Mouse (Mus musculus): Measurements from ENCODE around the gene Olfr1494.

Gene Olfr1494

DNA sequence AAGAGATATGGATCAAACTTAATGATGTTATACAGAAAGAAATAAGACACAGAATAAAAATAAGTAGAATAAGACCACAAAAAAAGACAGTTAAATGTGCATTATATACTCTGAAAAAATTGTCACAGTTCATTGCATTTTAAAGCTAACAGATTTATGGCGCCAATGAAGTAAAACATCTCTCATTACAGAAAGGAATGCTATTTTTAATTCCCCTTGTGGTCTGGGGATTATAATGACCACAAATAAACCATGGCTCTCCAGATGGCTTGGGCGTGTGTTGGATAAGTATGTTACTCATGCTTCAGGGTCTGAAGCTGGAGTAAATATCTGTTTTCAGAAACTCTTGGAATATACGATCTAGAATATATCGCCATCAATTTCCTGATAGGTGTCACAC lies at the start of gene Olfr1494:
Gene Olfr1494 (plus strand): TSS at position 301 of the 400 bp plus-strand sequence.
- DNase-seq (ENCODE audit: low read depth, low spot score), result no peak

DNA sequence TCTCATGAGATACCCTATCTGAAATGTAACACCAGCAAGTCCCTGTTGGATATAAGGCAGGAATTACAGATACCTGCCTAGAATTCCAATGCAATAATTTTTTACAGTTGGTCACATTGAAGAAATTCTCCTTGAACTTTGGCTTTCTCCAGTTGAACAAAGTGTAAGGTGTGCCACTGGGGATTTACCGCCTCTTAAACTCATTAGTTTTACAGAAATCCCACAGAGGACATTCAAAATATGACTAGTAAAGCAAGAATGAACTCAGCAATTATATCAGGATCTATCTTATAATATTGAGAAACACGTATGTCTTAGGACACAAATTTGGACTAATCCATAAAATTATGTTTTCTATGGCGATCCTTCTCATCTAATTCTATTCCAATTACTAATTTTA lies 42.6 kb upstream of the Olfr1494 start, which contains the start of gene Olfr1491:
Gene Olfr1491 (plus strand): TSS at position 301 of the 400 bp plus-strand sequence.
- no peak for DNase-seq (ENCODE audit: low read depth, low spot score)

DNA sequence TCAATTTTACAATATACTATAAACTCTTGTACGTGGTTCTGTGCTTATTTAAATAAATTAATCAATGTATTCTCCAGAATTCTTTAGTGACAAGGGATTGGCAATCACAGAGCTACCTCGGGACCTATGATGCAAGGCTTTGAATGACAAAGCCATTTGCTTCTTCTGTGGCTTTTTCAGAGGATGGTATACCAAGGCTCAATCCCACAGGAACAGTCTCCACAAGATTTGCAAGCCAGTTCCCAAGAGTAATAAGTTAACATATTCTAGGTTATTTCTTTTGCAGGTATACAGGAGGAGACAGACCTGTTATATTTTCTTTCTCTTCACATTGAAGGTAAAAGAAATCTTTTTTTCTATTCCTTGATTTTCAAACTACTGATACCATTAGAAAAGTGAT lies 16.6 kb upstream of the Olfr1494 start, which contains the start of gene Olfr1493-ps1:
Gene Olfr1493-ps1 (plus strand): TSS at position 301 of the 400 bp plus-strand sequence.
- DNase-seq (ENCODE audit: low read depth, low spot score), result no peak

GRCm38 (mm10) chr19:13749366-13749765 lies 9.8 kb downstream of the Olfr1494 start:
- no peak for DNase-seq (ENCODE audit: low read depth, low spot score)

GRCm38 (mm10) chr19:13764306-13764705 lies 24.8 kb downstream of the Olfr1494 start, which contains the start of gene Olfr1495:
Gene Olfr1495, plus strand, starts transcription at chr19:13764606.
- no peak for DNase-seq (ENCODE audit: low read depth, low spot score)

GRCm38 (mm10) chr19:13768565-13769276 lies 29.2 kb downstream of the Olfr1494 start:
- no peak for DNase-seq (ENCODE audit: low read depth, low spot score)

GRCm38 (mm10) chr19:13777578-13777977 lies 38.0 kb downstream of the Olfr1494 start, which contains the start of gene Olfr1496:
Gene Olfr1496, plus strand, starts transcription at chr19:13777878.
- no peak for DNase-seq (ENCODE audit: low read depth, low spot score)

- DNase-seq (ENCODE audit: low read depth, low spot score), result no peak
Measured at GRCm38 (mm10) chr19:13798102-13798501, 58.6 kb downstream of the Olfr1494 start, which contains the start of gene Olfr1497. Gene Olfr1497, minus strand, starts transcription at chr19:13798202.

Measured in skeletal muscle tissue, adult 2 months (tissue).